Mouse (Mus musculus) embryonic facial prominence, embryonic 12.5 days (tissue): ENCODE data around the gene Dapp1. TPM values are rescaled to one million over a fixed set of nuclear protein-coding genes. Genes with fewer than 3 reads are reported as not detected.

Experiments
- ATAC-seq: fragments of 200-750 bp; cut with Nextera tagmentation; 2 replicates; pipeline ENCODE4 v1.8.0; 2017; ENCODE audit not compliant: insufficient number of reproducible peaks, insufficient read depth, low FRiP score, low TSS enrichment
- H3K27ac ChIP-seq: fragments of 300-500 bp; sonication (generic); 2 replicates; pipeline ENCODE4 v1.5.1; 2016; ENCODE audit warnings: mild to moderate bottlenecking
- H3K27me3 ChIP-seq: fragments of 300-500 bp; sonication (generic); 2 replicates; pipeline ENCODE4 v1.6.1; 2016; ENCODE audit warnings: mild to moderate bottlenecking, moderate library complexity
- H3K36me3 ChIP-seq: fragments of 300-500 bp; sonication (generic); 2 replicates; pipeline ENCODE4 v1.6.1; 2016; ENCODE audit warnings: mild to moderate bottlenecking
- H3K4me1 ChIP-seq: fragments of 300-500 bp; sonication (generic); 2 replicates; pipeline ENCODE4 v1.6.1; 2016
- H3K4me2 ChIP-seq: fragments of 300-500 bp; sonication (generic); replicated peaks from 2 replicates; pipeline ENCODE4 v1.6.1; 2016; ENCODE audit warnings: mild to moderate bottlenecking, moderate library complexity
- H3K4me3 ChIP-seq: fragments of 300-500 bp; sonication (generic); 2 replicates; pipeline ENCODE4 v1.5.1; 2016; ENCODE audit warnings: mild to moderate bottlenecking
- H3K9ac ChIP-seq: fragments of 300-500 bp; sonication (generic); 2 replicates; pipeline ENCODE4 v1.6.1; 2016; ENCODE audit warnings: mild to moderate bottlenecking, moderate library complexity
- H3K9me3 ChIP-seq: fragments of 300-500 bp; sonication (generic); 2 replicates; pipeline ENCODE4 v1.6.1; 2016; ENCODE audit warnings: mild to moderate bottlenecking, moderate library complexity
- WGBS: fragments of 180-500 bp; shearing (Covaris S2); methylation state at CpG from one replicate; pipeline ENCODE4 v1.1.7; 2016; 5-methylcytosine and 5-hydroxymethylcytosine counted together
- polyA plus RNA-seq: library from polyadenylated mRNA; unstranded; fragments of >200 nt; fragmentation: Nextera tagmentation; extraction: Ambion mirVana; gene quantifications from 2 replicates; pipeline ENCODE4 v1.2.1, GENCODE M21; 2016

The Dapp1 gene
- polyA plus RNA-seq, 1 experiment from 2014 or later = 3.9 TPM

GRCm38 (mm10) chr3:137980435-137981381, 637 bp downstream of the Dapp1 start:
- Histone ChIP-seq H3K36me3 (no peaks in the 10 kb centered on the region), H3K9me3 (no peaks in the 10 kb centered on the region), H3K27me3 (no peaks in the 10 kb centered on the region), H3K27ac (no peak overlapping the region), H3K4me2 (peak overlapping the region; percentile 48), H3K4me1 (peaks cover 14% of the 10 kb centered on the region; the same call in 1 of the 2 replicates), H3K9ac (0 out of 2 replicates have a peak overlapping the region, but pooled peaks have one; percentile 11), H3K4me3 (peak overlapping the region; percentile 31)
- WGBS = 29% methylated on average over 15 of the region's 15 CpGs
- ATAC-seq = no peak

- Histone ChIP-seq H3K4me3 (no peak overlapping the region), H3K4me2 (no peak overlapping the region), H3K9me3 (no peaks in the 10 kb centered on the region), H3K27me3 (no peaks in the 10 kb centered on the region), H3K9ac (no peak overlapping the region), H3K4me1 (peaks cover 14% of the 10 kb centered on the region; the same call in 1 of the 2 replicates), H3K36me3 (no peaks in the 10 kb centered on the region), H3K27ac (no peak overlapping the region)
- no peak for ATAC-seq
- 61% methylated on average over 5 of the region's 5 CpGs for WGBS
Measured at GRCm38 (mm10) chr3:137978233-137978632, 3.1 kb downstream of the Dapp1 start.

- 33% methylated on average over 6 of the region's 6 CpGs for WGBS
- no peaks in the 10 kb centered on the region for H3K27me3 ChIP-seq
- no peaks in the 10 kb centered on the region for H3K9me3 ChIP-seq
- H3K9ac ChIP-seq = no peak overlapping the region
- no peak overlapping the region for H3K27ac ChIP-seq
- no peak overlapping the region for H3K4me2 ChIP-seq
- ATAC-seq = no peak
- H3K4me3 ChIP-seq = no peak overlapping the region
- no peaks in the 10 kb centered on the region for H3K36me3 ChIP-seq
- H3K4me1 ChIP-seq = peaks cover 14% of the 10 kb centered on the region; the same call in 1 of the 2 replicates
Measured at GRCm38 (mm10) chr3:137977629-137978041, 3.7 kb downstream of the Dapp1 start.

- WGBS = 32% methylated on average over 9 of the region's 9 CpGs
- no peak for ATAC-seq
- Histone ChIP-seq H3K9me3 (no peaks in the 10 kb centered on the region), H3K9ac (no peak overlapping the region), H3K4me2 (no peak overlapping the region), H3K27ac (no peak overlapping the region), H3K4me1 (peaks cover 14% of the 10 kb centered on the region; the same call in 1 of the 2 replicates), H3K27me3 (no peaks in the 10 kb centered on the region), H3K36me3 (no peaks in the 10 kb centered on the region), H3K4me3 (no peak overlapping the region)
Measured at GRCm38 (mm10) chr3:137976943-137977628, 4.3 kb downstream of the Dapp1 start.

GRCm38 (mm10) chr3:137975856-137976423, 5.4 kb downstream of the Dapp1 start:
- H3K9ac ChIP-seq = no peak overlapping the region
- H3K4me2 ChIP-seq = no peak overlapping the region
- H3K4me3 ChIP-seq = no peak overlapping the region
- no peak for ATAC-seq
- no peaks in the 10 kb centered on the region for H3K27me3 ChIP-seq
- no peaks in the 10 kb centered on the region for H3K36me3 ChIP-seq
- 87% methylated on average over 17 of the region's 17 CpGs for WGBS
- no peak overlapping the region for H3K27ac ChIP-seq
- H3K9me3 ChIP-seq = no peaks in the 10 kb centered on the region
- H3K4me1 ChIP-seq = peaks cover 14% of the 10 kb centered on the region; the same call in 1 of the 2 replicates

GRCm38 (mm10) chr3:137975435-137975834, 5.9 kb downstream of the Dapp1 start:
- no peak for ATAC-seq
- Histone ChIP-seq H3K4me1 (peaks cover 12% of the 10 kb centered on the region; the same call in 1 of the 2 replicates), H3K9ac (no peak overlapping the region), H3K36me3 (no peaks in the 10 kb centered on the region), H3K4me2 (no peak overlapping the region), H3K27me3 (no peaks in the 10 kb centered on the region), H3K27ac (no peak overlapping the region), H3K4me3 (no peak overlapping the region), H3K9me3 (no peaks in the 10 kb centered on the region)
- 82% methylated on average over 7 of the region's 7 CpGs for WGBS

GRCm38 (mm10) chr3:137974306-137974705, 7.0 kb downstream of the Dapp1 start:
- no peaks in the 10 kb centered on the region for H3K36me3 ChIP-seq

GRCm38 (mm10) chr3:137972989-137973388, 8.4 kb downstream of the Dapp1 start:
- H3K27me3 ChIP-seq = no peaks in the 10 kb centered on the region
- H3K4me1 ChIP-seq = peaks cover 8% of the 10 kb centered on the region; the same call in 1 of the 2 replicates
- WGBS = 89% methylated on average over 7 of the region's 7 CpGs
- ATAC-seq = 0 out of 2 replicates have a peak, but pooled peaks have one; percentile 41
- no peak overlapping the region for H3K27ac ChIP-seq
- no peak overlapping the region for H3K4me2 ChIP-seq
- no peak overlapping the region for H3K4me3 ChIP-seq
- H3K9me3 ChIP-seq = no peaks in the 10 kb centered on the region
- H3K36me3 ChIP-seq = no peaks in the 10 kb centered on the region
- no peak overlapping the region for H3K9ac ChIP-seq

More at GRCm38 (mm10) chr3:137974306-137974705, 7.0 kb downstream of the Dapp1 start:
- no peak overlapping the region for H3K4me2 ChIP-seq
- H3K27me3 ChIP-seq = no peaks in the 10 kb centered on the region
- H3K4me1 ChIP-seq = peaks cover 8% of the 10 kb centered on the region; the same call in 1 of the 2 replicates
- H3K9me3 ChIP-seq = no peaks in the 10 kb centered on the region
- 54% methylated on average over 8 of the region's 8 CpGs for WGBS
- no peak overlapping the region for H3K27ac ChIP-seq
- H3K4me3 ChIP-seq = no peak overlapping the region
- H3K9ac ChIP-seq = no peak overlapping the region
- ATAC-seq = no peak

- 78% methylated on average over 5 of the region's 5 CpGs for WGBS
- Histone ChIP-seq H3K27ac (no peak overlapping the region), H3K27me3 (no peaks in the 10 kb centered on the region), H3K9ac (no peak overlapping the region), H3K36me3 (no peaks in the 10 kb centered on the region), H3K4me3 (no peak overlapping the region), H3K4me1 (peaks cover 5% of the 10 kb centered on the region; the same call in 1 of the 2 replicates), H3K4me2 (no peak overlapping the region), H3K9me3 (no peaks in the 10 kb centered on the region)
- no peak for ATAC-seq
Measured at GRCm38 (mm10) chr3:137972224-137972623, 9.1 kb downstream of the Dapp1 start.

GRCm38 (mm10) chr3:137969951-137970350, 11.4 kb downstream of the Dapp1 start:
- WGBS = 49% methylated on average over 12 of the region's 12 CpGs
- no peaks in the 10 kb centered on the region for H3K4me1 ChIP-seq
- H3K4me3 ChIP-seq = no peak overlapping the region
- H3K9me3 ChIP-seq = no peaks in the 10 kb centered on the region
- ATAC-seq = no peak
- no peaks in the 10 kb centered on the region for H3K27me3 ChIP-seq
- no peak overlapping the region for H3K9ac ChIP-seq
- H3K36me3 ChIP-seq = no peaks in the 10 kb centered on the region
- H3K27ac ChIP-seq = no peak overlapping the region
- H3K4me2 ChIP-seq = peak overlapping the region; percentile 18; the same call in 1 of the 2 replicates

GRCm38 (mm10) chr3:137968820-137969486, 12.4 kb downstream of the Dapp1 start:
- 86% methylated on average over 9 of the region's 9 CpGs for WGBS
- H3K27me3 ChIP-seq = no peaks in the 10 kb centered on the region
- no peaks in the 10 kb centered on the region for H3K9me3 ChIP-seq
- ATAC-seq = no peak
- H3K27ac ChIP-seq = no peak overlapping the region
- H3K4me1 ChIP-seq = no peaks in the 10 kb centered on the region
- no peak overlapping the region for H3K9ac ChIP-seq
- no peaks in the 10 kb centered on the region for H3K36me3 ChIP-seq
- no peak overlapping the region for H3K4me2 ChIP-seq
- H3K4me3 ChIP-seq = no peak overlapping the region
